Mouse (Mus musculus) MEL (cell line): Measurements from ENCODE around the gene Csf2.
A peak's percentile ranks its signal among the peaks of the same experiment; 100 is the strongest.

Source experiments
- CTCF ChIP-seq, 3 experiments: IDR thresholded peaks in 2 of 3; conservative IDR thresholded peaks in 1 of 3; 2 replicates each; pipeline ENCODE4 v1.5.1; 2011 to 2012; ENCODE audit warnings: low read length in 3 of 3, low read depth in 2 of 3, mild to moderate bottlenecking in 2 of 3, improper control_type of control experiment in 1 of 3, inconsistent platforms in 1 of 3, mixed read lengths in 1 of 3, moderate library complexity in 1 of 3; ENCODE audit not compliant: control insufficient read depth in 1 of 3, insufficient read depth in 1 of 3, poor library complexity in 1 of 3, severe bottlenecking in 1 of 3
- EP300 ChIP-seq, 2 experiments: IDR thresholded peaks; 2 replicates each; pipeline ENCODE4 v1.6.1; 2011; ENCODE audit warnings: improper control_type of control experiment in 2 of 2, low read length in 2 of 2, low read depth in 1 of 2, mild to moderate bottlenecking in 1 of 2
- MAFK ChIP-seq: IDR thresholded peaks from 2 replicates; pipeline ENCODE4 v1.6.1; 2011; ENCODE audit warnings: low read depth, mild to moderate bottlenecking, low read length, improper control_type of control experiment, borderline replicate concordance
- POLR2A ChIP-seq, 2 experiments: IDR thresholded peaks; 2 replicates each; pipeline ENCODE4 v1.6.1; 2011 to 2012; ENCODE audit warnings: low read length in 2 of 2, mild to moderate bottlenecking in 2 of 2, control low read depth in 1 of 2, improper control_type of control experiment in 1 of 2, low read depth in 1 of 2, moderate library complexity in 1 of 2; ENCODE audit not compliant: control insufficient read depth in 1 of 2, insufficient read depth in 1 of 2, poor library complexity in 1 of 2
- TAL1 ChIP-seq: IDR thresholded peaks from 2 replicates; pipeline ENCODE4 v1.6.1; 2012; ENCODE audit warnings: mild to moderate bottlenecking, inconsistent platforms, low read length, moderate library complexity, mixed read lengths
- ZC3H11A ChIP-seq: IDR thresholded peaks from 2 replicates; pipeline ENCODE4 v1.6.1; 2012; ENCODE audit warnings: low read depth, mild to moderate bottlenecking, inconsistent platforms, low read length, improper control_type of control experiment

GRCm38 (mm10) chr11:54201287-54201773 lies 48.1 kb downstream of the Csf2 start:
- TF ChIP-seq CTCF (IDR thresholded peaks at IDR 0.05 in 2 of 3, conservative IDR thresholded peaks at IDR 0.05 in 1 of 3; ENCODE audit: control insufficient read depth in 1 of 3, insufficient read depth in 1 of 3, low read depth in 2 of 3, low read length in 3 of 3, poor library complexity in 1 of 3, severe bottlenecking in 1 of 3) (no peak), ZC3H11A (0 out of 2 replicates have a peak, but pooled peaks have one; percentile 23), EP300 (IDR thresholded peaks at IDR 0.05; ENCODE audit: low read depth in 1 of 2, low read length in 2 of 2) (peak; percentile 98), POLR2A (IDR thresholded peaks at IDR 0.05; ENCODE audit: control insufficient read depth in 1 of 2, insufficient read depth in 1 of 2, low read depth in 1 of 2, low read length in 2 of 2, poor library complexity in 1 of 2) (no peak), MAFK (peak; percentile 30; the same call in 1 of the 2 replicates), TAL1 (peak; percentile 95)
